Mouse (Mus musculus) c-Kit-positive CD71-positive TER-119-positive erythroid progenitor cells, embryonic 14.5 days (primary cell): ENCODE data around the gene Myo7a.
A peak's percentile ranks its signal among the peaks of the same experiment; 100 is the strongest.

Experiments
- DNase-seq: peaks from one replicate; pipeline ENCODE4 v3.0.0-alpha.2; 2013; ENCODE audit warnings: low spot score

The Myo7a gene

DNA sequence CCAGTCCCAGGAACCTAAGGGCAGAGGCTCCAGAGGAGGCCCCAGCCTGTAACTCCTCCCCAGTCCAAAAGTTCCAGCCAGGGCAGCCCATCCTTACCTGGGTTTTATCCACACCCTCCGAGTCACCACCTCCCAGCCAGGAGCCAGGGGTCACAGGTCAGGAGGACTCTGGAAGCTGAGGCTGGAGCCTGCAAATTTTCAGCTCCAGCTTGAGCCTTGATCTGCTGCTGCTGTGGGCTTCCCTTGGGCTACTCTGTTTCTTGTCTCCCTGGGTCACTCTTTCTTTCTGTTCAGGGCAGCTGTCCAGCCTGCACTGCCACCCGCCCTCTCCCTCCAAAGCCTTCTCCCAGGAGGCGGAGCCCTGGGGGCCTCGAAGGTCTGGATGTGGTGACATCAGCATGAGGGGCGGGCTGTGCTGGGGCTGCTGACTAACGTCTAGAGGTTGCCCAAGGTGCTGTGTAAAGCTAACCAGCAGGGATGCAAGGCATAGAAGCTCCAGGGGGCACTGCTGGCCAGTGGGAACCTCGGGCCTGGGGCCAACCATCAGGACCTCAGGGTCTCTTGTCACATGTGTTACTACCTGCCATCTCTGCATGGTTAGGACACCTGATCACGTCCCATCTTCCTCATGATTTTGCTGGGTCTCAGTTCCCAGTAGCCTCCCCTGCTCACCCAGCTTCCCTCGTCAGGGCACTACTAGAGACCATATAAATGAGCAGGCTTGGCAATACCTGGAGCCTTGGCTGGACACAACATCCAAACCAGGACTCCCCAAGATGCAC lies at the start of gene Myo7a:
Gene Myo7a, minus strand, starts transcription at position 346 of the 782 bp plus-strand sequence.
- no peak for DNase-seq

- no peak for DNase-seq
These were observed 45.7 kb upstream of the Myo7a start for GRCm38 (mm10) chr7:98164999-98165528.

DNA sequence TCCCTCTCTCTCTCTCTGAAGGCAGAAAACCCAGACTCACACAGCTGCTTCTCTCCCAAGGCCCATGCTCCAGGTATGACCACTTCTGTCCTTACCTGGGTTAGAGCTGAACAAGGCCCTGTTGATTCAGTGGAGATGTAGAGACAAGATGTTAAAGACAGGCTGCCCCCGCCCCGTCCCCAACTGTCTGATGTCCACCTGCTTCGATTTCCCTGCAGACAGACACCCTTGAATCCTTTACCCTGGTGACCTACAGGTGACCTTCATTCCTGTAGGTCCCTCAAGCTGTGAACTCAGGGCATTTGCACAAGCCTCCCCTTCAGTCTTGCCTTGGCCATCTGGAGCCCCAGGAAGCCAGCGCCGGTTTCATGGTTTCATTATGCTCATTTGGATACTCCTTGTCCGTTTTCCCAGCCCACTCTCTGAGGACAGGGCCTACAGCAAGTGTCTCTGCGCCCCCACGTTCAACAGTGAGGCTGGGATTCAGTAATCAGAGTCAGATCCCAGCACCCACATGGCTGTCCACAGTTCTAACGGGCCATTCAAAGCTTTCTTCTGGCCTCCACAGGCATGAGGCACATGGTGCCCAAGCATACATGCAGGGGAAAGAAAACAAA lies 45.2 kb upstream of the Myo7a start:
- no peak for DNase-seq

GRCm38 (mm10) chr7:98163700-98164099 lies 44.4 kb upstream of the Myo7a start:
- DNase-seq = no peak

GRCm38 (mm10) chr7:98162239-98162638 lies 42.9 kb upstream of the Myo7a start:
- DNase-seq = no peak

GRCm38 (mm10) chr7:98160041-98160740 lies 40.9 kb upstream of the Myo7a start:
- DNase-seq = no peak

GRCm38 (mm10) chr7:98158481-98158880 lies 39.2 kb upstream of the Myo7a start:
- DNase-seq = no peak

GRCm38 (mm10) chr7:98157636-98158332 lies 38.5 kb upstream of the Myo7a start:
- DNase-seq = peak; percentile 64

DNA sequence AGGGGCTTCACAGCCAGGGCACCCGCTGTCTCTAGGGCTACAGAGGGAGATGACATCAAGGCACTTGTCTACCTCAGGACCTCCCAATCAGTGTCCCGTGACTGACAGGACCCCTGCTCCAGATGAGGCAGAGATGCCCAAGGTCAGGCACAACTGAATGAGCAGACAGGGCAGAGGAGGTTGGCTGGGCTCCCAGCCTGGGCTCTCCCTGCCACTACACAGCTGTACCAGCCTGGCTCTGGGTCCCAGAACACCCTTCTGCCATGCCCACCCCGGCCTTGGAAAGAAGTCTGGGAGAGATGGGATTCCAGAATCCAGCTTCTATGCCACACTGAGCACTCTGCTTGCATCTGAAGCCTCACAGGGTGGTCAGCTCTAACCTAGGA lies 36.9 kb upstream of the Myo7a start:
- DNase-seq = no peak

GRCm38 (mm10) chr7:98155546-98156279 lies 36.4 kb upstream of the Myo7a start:
- peak; percentile 65 for DNase-seq

DNA sequence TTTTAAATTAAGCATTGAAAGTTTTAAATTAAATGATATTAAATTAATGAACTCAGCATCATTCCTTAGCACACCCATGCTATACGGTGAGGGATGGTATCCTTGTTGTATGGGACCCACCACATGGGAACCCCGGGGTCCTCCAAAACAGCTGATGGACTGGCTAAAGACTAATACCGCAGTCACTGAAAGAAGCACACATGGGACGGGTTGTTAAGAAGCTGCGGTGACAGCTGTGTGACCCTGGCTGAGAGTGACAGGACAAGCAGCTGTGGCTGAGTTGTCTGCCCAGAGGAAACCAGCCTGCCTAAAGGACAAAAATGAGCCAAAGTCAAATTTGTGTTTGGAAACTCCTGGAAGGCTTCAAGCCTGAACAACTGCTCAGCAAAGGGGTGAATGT lies 34.6 kb upstream of the Myo7a start:
- no peak for DNase-seq

- DNase-seq = no peak
These were observed 34.0 kb upstream of the Myo7a start for GRCm38 (mm10) chr7:98153345-98153744.

GRCm38 (mm10) chr7:98152400-98152799 lies 33.1 kb upstream of the Myo7a start:
- no peak for DNase-seq

GRCm38 (mm10) chr7:98150525-98150924 lies 31.2 kb upstream of the Myo7a start:
- DNase-seq = no peak

- DNase-seq = no peak
These were observed 30.5 kb upstream of the Myo7a start for GRCm38 (mm10) chr7:98149802-98150201.

DNA sequence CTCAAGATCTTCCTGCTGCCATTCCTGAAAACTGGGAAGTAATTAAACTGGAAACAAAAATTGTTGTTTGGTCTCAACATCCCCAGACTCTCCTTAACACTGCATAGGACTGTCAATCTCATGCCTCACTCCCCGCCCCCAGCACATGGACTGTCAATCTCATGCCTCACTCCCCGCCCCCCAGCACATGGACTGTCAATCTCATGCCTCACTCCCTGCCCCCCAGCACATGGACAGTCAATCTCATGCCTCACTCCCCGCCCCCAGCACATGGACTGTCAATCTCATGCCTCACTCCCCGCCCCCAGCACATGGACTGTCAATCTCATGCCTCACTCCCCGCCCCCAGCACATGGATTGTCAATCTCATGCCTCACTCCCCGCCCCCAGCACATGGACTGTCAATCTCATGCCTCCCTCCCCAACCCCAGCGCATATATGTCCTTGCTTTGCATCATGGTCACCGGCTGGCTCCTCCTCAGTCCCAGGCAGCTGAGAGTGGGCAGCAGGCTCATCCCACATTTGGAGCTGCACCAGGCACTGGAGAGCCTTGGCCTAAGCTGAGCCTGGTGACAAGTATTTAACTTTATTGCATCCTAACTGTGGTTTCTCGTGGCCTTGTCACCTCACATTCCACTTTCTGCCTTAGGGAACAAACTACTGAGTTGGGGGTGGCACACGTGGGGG lies 29.5 kb upstream of the Myo7a start:
- no peak for DNase-seq

DNA sequence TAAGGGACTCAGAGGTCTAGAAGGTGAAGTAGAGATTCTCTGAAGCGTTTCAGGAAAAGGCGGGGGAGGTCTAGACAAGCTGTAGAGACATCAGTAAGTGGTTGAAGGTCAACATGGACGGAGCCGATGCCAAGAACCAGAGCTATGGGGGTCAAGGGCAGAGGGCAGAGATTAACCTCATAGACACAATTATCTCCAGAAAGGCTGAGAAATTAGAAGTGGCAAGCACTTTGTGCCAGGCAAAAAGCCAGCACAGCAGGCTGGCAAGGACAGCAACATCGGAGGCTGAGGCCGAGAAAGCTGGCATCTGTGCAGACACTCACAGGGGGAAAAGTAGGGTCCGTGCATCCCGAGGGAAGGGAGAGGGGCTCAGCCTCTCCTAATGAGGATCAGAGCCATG lies 28.4 kb upstream of the Myo7a start:
- no peak for DNase-seq

GRCm38 (mm10) chr7:98146447-98146845 lies 27.1 kb upstream of the Myo7a start:
- DNase-seq = no peak

DNA sequence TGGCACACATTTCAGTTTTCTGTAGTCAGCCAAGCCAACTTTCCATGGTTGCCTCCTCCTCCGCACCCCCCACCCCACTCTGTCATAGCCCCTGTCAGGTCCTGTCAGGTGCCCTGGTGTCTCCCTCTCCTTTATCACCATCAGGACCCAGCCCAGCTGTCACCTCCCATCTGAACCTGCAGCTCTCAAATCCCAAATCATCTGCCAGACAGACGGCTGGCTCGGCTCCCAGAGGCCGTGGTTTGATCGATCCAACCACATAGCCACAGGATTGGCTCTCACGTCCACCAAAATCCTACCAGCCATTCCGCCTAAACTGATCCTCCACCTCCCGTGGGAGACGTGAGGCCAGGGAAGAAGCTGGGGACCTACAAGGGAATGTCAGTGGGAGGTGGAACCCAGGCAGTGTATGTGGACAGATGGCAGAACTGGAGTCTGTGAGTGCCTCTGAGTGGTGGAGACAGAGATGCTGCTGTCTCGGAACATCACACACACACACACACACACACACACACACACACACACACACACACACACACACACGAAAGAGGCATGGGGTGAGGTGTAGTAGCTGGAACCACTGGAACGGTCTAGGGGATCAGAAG lies 26.6 kb upstream of the Myo7a start:
- DNase-seq = no peak

- DNase-seq = no peak
These were observed 26.1 kb upstream of the Myo7a start, which contains the start of gene Omp for GRCm38 (mm10) chr7:98145402-98145801. Gene Omp (minus strand): TSS chr7:98145502.
